Mouse (Mus musculus): Measurements from ENCODE around the gene Vmn1r80.
"Not testable (repeated sequence)": the region's sequence is repeated elsewhere in the genome, so short reads cannot be mapped to it uniquely, and the experiment has no call there.

The Vmn1r80 gene

DNA sequence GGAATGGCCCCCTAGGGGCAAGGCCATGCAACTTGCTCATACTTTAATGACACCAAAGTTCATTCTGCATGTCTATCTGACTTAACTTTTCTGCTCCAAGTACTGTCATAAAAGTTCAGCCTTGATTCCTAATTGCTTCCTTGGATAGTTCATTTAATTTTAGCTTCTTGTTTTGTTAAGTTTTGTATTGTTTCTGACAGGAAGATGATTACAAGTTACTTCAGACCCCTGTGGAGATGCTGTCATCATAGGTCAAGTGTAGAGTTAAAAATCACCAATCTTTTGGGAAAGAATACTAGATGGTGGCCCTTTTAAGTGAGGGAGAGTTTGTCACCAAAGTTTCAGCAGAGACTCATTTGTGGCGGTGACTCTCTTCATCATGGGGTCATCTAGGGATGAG is at the start of gene Vmn1r80:
Gene Vmn1r80 (plus strand): TSS at position 301 of the 400 bp plus-strand sequence.
- DNase-seq (ENCODE audit: low spot score in 2 of 2), result no peak

GRCm38 (mm10) chr7:12149957-12150356 is 39.1 kb upstream of the Vmn1r80 start, which contains the start of gene Vmn1r78:
Gene Vmn1r78 (plus strand): TSS chr7:12150257.
- DNase-seq (ENCODE audit: low spot score in 2 of 2), result no peak

GRCm38 (mm10) chr7:12156463-12156862 is 32.6 kb upstream of the Vmn1r80 start:
- DNase-seq (ENCODE audit: low spot score in 2 of 2), result not testable (repeated sequence)

DNA sequence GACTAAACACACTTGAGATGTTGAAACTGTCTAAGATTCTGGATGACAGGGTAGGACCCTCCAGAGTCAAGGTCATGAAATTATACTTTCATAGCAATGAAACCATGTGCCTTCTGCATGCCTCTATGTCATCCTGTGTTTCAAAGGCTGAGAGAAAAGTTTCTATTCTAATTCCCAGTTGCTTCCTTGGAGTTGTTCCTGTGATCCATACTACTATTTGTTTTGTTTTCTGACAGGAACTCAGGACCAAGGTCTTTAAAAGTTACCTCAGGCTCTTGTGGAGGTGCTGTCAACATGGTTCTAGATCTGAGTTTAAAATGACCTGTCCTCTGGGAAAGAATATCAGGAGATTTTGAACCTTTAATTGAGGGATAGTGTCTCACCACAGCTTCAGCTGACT is 18.1 kb upstream of the Vmn1r80 start, which contains the start of gene Vmn1r79:
Gene Vmn1r79 (plus strand): TSS at position 301 of the 400 bp plus-strand sequence.
- DNase-seq (ENCODE audit: low spot score in 2 of 2), result not testable (repeated sequence)

- not testable (repeated sequence) for DNase-seq (ENCODE audit: low spot score in 2 of 2)
These were observed 16.2 kb upstream of the Vmn1r80 start for GRCm38 (mm10) chr7:12172926-12173325.

- DNase-seq (ENCODE audit: low spot score in 2 of 2), result no peak
These were observed 15.1 kb downstream of the Vmn1r80 start for GRCm38 (mm10) chr7:12204141-12204540.

Data from urinary bladder, postnatal 4 days (tissue).